Mouse (Mus musculus) T-cell, adult 2 months (primary cell): ENCODE results near the gene Olfr1123.
"Not testable (repeated sequence)": the region's sequence is repeated elsewhere in the genome, so short reads cannot be mapped to it uniquely, and the experiment has no call there.

ENCODE experiments used
- DNase-seq: peaks from one replicate; pipeline ENCODE4 v3.0.0; 2022; ENCODE audit warnings: low spot score

Gene Olfr1123

GRCm38 (mm10) chr2:87416335-87416734 is at the start of gene Olfr1123:
Gene Olfr1123 (plus strand): TSS chr2:87416635.
- DNase-seq: no peak

DNA sequence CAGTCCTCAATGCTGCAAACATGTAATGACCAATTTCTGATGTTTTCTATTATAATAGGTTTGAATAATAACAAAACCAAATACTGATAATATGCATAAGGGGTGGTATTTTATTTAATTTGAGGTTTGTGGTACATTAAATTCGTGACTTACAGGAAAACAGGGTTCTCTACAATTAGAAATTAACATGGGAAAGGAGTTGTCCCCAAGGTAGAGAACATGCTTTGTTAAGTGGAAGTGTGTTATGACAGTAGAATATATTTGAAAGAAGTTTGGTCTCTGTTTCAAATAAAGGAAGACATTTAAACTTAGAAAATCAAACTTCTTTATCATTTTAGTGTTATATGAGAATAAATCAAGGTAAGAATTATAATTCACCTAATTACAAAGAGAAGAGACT is 46.8 kb upstream of the Olfr1123 start, which contains the start of gene Olfr1121:
Olfr1121 (plus strand) TSS at position 301 of the 400 bp plus-strand sequence.
- DNase-seq: no peak

- no peak for DNase-seq
Measured at GRCm38 (mm10) chr2:87371726-87372125, 44.7 kb upstream of the Olfr1123 start.

- DNase-seq: no peak
Measured at GRCm38 (mm10) chr2:87383935-87384334, 32.5 kb upstream of the Olfr1123 start.

GRCm38 (mm10) chr2:87385549-87385948 is 30.9 kb upstream of the Olfr1123 start, which contains the start of gene Olfr1122:
Gene Olfr1122 (plus strand): TSS chr2:87385849.
- no peak for DNase-seq

- DNase-seq: not testable (repeated sequence)
Measured at GRCm38 (mm10) chr2:87393605-87394004, 22.8 kb upstream of the Olfr1123 start.

GRCm38 (mm10) chr2:87394686-87395085 is 21.7 kb upstream of the Olfr1123 start:
- DNase-seq: not testable (repeated sequence)

- no peak for DNase-seq
Measured at GRCm38 (mm10) chr2:87429975-87430374, 13.5 kb downstream of the Olfr1123 start, which contains the start of gene Olfr1124. Gene Olfr1124 (plus strand): TSS chr2:87430275.

- DNase-seq: no peak
Measured at GRCm38 (mm10) chr2:87437731-87438130, 21.3 kb downstream of the Olfr1123 start.

DNA sequence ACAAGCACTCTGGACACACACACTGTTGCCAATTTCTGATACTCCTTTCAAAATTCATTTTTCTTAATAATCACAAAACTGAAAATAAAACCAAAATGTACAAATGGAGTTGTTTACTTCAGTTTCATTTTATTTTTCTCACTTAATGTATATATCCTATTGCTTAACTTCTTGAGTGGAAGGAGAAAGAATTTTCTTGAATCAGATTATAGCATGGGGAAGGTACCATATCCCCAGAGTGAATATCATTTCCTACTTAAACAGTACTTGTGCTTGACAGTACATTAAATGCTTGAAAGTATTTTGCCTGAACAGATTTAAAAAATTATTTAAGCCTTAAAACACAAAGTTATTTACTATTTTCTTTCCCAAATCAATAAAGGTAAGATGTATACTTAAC is 37.2 kb downstream of the Olfr1123 start, which contains the start of gene Olfr1126:
Olfr1126 (plus strand) TSS at position 301 of the 400 bp plus-strand sequence.
- no peak for DNase-seq

GRCm38 (mm10) chr2:87461769-87462168 is 45.3 kb downstream of the Olfr1123 start:
- no peak for DNase-seq
